Mouse (Mus musculus): Measurements from ENCODE around the gene Slc50a1.

The Slc50a1 gene

DNA sequence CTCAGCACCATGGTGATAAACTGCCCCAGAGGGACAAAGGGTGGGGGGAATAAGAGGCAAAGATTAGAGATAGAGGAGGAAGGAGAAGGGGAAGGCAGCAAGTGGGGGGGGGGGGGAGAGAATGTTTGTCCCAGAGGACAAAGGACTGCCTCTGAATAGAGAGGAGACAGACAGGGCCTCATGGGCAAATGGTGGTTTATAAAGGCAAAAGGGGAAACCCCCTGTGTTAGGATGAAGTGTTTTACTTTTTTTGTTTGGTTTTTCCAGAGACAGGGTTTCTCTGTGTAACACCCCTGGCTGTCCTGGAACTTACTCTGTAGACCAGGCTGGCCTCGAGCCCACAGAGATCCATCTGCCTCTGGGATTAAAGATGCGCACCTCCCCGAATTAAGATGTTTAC, 10.2 kb downstream of the Slc50a1 start:
- no peak for DNase-seq

DNA sequence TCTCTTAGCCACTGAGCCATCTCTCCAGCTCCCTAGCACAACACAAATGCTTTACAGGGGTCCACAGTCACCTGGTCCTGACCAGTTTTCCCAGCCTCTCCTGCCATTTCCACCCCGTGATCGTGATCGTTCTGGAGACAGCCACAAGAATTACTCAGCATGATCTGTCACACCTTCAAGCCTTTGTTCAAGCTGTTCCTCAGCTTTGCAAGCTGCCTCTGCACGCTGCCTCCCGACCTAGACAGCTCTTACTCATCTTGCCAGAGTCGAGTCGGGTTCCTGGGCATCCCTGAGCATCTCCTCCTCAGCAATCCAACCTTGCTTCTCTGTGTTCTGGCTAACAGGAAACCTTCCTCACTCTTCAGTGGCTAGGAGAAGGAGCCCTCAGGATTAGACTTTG, 11.3 kb downstream of the Slc50a1 start, which contains the start of gene Dpm3:
Gene Dpm3, plus strand, starts transcription at position 283 of the 400 bp plus-strand sequence.
- no peak for DNase-seq

DNA sequence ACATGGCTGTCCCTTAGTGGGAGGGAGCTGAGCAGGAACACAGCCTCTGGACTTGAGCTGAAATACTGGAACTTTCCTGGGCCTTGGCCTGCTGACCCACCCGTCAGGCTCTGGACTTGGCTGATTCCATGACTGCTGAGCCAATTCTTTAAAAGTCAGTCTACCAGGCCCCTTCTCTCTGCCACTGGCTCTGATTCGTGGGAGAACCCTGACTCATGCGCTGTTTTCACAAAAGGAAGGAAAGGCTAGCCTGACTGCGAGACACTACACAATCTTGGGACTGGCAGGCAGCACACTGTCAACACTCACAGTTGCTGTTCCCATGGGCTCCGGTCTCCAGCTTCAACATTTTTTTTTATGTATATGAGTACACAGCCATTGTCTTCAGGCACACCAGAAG, 14.2 kb downstream of the Slc50a1 start:
- DNase-seq = no peak

DNA sequence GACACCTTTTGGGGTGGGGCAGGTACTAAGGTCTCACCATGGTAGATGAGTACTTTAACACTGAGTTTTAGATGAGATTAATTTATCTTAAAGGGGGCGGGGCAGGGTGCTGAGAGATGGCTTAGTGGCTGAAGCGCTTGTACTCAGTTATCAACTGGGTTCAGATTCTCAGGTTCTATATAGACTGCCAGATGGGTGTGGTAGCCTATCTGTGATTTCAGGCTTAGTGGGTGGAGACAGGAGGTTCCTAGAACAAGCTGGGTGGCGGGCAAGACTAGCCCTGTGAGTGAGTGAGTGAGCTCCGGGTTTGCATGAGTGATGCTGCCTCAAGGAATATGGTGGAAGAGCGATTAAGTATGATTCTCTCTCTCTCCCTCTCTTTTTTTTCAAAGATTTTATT, 15.4 kb downstream of the Slc50a1 start:
- no peak for DNase-seq

DNA sequence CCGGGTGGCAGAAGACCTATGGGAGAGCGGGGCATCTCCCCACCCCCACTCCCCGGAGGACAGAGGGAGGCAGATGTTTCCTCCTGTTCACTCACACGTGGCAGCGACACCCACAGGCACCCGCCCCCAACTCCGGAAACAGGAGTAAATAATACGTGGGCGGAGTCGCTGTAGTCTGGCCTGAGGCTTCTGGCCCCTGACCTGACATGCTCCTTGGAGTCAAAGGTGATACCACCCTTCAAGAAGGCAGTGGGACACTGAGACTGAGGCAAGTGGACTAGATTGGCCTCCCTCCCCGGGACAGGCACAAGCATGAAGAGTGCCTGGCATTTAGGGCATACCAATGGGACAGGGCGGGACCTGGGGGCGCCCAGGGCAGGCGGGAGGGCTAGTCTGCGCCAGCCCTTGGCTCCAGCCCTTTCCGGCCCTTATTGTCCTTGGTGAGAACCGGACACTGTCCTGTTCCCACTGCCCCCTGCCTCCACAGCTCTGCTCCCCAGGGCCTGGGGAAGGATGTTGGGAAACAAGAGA, 18.9 kb downstream of the Slc50a1 start:
- DNase-seq = peak; percentile 70 to 80

DNA sequence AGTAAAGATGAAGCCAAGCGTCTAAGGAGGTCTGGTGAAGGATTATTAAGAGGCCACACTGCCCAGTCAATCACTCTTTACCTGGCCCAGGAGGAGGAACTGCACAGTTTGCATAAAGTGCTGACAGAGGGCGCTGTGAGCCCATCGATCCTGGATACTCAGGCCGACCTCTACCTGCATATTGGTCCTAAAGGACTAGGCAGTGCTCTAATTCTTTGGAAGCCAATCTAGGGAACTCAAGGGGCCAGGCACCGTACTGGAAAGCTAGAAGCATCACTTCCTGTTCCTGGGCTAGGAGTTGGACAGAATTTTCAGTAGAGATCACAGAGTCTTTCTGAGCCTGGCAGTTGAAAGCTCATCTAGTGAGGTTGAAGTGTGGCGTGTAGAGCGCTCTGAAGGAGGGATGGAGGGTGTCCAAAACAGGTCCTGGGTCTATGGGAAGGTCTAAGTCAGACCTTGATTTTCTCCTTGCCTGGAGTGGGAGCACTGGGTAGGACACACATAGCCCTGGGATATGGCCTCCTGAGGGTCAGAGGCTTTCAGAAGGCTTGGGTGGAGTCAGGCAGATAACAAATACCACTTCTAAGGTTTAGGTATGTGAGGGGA, 19.8 kb downstream of the Slc50a1 start:
- DNase-seq = peak; percentile 41 to 56

DNA sequence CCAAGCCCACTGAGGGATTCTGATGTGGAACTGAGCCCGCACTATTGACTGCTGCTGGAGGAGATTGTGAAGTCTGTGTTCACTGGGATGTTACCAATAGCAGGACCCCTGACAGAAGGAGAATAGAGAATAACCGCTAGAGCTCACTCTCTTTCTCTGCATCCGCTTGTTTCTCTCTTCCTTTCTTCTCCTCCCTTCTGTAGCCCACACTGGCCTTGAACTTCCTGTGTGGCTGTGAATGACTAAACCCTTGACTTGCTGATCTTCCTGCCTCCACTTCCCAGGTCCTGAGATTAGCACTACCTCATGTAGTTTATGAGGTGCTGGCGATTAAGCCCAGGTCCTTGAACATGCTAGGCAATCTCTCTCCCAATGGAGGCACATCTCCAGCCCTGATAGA, 22.9 kb downstream of the Slc50a1 start:
- no peak for DNase-seq

DNA sequence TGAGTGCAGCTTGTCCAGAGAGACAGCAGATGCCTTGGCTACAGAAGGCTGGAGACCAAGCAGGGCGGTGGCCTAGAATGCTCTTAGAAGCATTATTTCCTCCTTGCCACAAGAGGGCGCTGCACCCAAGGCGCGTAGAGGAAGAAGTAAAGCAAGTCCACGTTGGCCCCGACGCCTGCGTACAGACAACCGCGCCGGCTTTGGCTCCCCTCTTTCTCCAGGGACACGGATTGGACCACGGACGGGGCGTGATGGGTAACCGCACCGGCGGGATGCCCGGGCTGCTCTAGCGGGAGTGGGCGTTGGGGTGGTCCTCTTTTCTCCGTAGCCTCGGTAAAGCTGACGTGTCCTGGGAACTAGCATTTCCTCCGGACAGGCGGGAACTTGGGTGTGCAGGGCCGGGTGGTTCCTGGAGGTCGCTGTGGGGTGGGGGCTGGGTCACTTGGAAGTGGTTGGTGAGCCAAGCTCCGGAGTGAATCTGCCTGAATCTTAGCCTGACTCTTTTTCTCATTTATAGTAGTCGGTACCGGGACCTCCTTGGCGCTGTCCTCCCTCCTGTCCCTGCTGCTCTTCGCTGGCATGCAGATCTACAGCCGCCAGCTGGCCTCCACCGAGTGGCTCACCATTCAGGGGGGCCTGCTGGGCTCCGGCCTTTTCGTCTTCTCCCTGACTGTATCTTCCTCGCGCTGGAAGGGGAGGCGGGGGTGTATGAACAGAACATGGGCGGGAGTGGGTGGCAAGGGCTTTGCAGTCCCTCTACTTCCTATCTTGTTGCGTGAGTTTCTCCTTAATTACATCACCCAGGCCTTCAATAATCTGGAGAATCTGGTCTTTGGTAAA, 23.9 kb downstream of the Slc50a1 start, which contains the start of gene Trim46:
Gene Trim46, minus strand, starts transcription at position 49 of the 840 bp plus-strand sequence.
- DNase-seq = peak; percentile 73 to 75

DNA sequence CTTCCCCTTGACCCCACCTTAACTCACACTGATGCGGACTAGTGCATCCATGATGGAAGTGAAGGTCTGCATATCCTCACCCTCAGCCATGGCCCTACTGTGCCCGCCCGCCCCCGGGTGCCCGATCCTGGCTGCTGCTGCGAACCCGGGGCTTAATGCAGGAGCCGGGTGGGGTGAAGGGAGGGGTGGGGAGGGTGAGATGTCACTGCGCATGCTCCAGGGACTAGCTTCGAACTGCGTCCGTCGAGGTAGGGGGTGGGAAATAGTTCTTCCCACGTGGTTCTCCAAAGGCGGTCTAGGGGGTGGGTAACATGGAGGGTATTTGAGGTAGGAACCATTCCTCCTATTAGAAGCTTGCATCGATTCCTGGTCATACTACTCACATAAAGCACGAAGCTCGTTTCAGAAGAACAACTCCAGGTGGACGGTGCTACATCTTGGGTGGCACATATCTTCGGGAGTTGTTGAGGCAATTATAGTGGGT, 24.6 kb downstream of the Slc50a1 start, which contains the start of gene Krtcap2:
Gene Krtcap2, plus strand, starts transcription at position 279 of the 484 bp plus-strand sequence.
- peak in 1 of 2 experiments; percentile 47 for DNase-seq

DNA sequence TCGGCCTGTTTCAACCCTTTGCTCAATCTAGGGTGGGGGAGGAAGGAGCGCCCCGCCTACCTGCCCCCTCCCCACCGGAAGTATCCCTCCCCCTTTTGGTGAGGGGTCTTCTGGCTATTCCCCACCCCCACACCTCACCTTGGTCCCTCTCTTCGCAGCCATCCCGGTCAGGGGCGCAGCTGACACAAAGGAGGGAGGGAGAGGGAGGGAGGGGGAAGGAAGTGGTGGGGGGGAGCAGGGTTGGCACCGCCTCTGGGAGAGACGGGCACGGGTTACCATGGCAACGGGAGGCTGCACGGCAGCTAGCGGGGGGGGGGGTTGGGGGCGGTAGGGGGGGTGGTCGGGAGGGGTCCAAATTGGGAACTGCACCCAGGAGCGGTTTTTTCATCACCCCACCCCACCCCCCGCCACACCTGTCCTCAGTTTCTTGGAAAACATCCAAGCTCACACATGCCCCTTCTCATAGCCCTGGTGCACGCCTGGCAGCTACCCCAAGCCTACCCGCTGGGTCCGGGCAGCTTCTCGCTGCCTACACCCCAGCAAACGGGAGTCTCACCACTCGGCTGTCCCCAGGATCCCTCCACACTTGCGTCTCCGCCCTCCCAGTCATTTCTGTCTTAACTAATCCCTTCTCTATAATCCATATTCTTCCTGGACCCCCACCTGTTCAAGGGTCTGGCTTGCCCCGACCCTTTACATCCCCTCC, 25.2 kb downstream of the Slc50a1 start:
- peak; percentile 32 to 56 for DNase-seq

DNA sequence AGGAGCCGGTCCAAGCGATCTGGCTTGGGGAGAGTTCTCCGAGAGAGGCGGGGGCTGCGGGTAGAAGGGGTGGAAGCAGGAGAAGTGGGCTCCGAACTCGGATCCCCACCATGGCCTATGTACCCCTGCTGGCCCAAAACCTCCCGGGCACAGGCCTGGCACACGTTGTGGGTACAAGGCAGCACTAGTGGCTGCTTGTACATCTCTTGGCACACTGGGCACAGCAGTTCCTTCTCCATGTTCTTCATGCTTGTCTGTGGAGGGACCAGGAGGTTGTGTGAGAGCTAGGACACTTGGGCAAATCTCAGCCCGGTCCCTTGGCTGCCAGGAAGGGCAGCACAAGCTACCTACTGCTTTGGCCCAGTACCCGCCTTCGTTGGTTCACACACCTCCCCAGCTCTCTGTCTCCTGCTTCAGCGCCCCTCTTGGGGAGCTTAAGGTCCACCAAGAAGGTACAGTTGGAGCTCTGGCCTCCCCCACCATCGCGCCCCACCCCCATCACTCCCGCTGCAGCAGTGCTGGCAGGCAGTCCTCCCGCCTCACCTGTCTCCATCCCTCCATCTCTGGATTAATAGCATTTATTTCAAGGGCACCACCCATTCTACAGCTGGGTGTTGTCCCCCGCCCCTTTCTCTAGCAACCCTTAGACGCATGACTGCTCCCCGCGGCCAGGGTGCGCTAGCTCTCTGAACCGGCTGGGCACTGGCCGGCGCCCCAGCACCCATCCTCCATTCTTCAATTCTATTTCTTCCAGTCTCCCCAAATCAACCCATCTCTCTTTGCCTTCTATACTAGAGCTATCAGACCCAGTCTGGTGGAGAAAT, 26.0 kb downstream of the Slc50a1 start:
- DNase-seq = no peak

DNA sequence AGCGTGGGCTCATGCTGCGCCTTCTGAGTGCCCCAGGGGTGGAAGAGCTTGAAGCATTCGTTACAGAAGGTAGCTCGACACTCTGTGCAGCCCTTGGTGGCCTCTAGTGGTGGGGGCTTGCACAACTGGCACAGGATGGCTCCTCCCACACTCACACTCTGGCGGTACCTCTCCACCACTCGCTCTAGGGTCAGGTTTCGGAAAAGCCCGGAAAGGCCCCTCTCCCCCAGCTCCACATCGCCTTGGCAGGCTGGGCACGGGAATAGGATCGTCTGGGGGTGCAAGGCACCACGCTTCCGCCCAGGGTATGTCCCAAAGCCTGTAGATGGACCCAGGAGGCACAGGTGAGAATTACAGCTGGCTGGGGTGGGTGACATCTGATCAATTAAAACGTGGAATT, 26.8 kb downstream of the Slc50a1 start:
- peak; percentile 67 to 77 for DNase-seq

DNA sequence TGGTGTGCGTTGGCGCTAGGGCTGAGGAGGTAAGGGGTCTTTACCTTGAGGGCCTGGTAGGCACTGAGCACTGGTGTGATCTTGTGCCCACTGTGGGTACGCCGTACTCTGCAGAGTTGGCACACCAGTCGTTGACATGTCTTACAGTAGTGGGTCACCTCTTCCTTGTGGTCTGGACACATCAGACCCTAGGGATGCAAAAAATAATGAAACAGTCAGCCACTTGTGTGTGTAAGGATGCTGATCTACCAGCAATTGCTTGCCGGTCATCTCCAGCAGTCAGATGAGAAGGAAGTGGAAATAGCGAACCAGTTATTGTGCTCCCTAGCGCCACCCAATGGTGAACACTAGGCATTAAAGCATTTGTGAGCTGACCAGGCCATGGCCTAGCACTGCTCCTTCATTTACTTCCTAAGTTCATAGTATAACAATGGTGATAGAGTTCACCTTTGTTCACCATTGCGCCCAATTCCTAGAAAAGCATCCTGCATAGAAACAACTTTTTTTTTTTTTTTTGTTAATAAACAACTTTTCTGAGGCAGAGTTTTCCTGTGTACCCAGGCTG, 28.0 kb downstream of the Slc50a1 start:
- DNase-seq = no peak

DNA sequence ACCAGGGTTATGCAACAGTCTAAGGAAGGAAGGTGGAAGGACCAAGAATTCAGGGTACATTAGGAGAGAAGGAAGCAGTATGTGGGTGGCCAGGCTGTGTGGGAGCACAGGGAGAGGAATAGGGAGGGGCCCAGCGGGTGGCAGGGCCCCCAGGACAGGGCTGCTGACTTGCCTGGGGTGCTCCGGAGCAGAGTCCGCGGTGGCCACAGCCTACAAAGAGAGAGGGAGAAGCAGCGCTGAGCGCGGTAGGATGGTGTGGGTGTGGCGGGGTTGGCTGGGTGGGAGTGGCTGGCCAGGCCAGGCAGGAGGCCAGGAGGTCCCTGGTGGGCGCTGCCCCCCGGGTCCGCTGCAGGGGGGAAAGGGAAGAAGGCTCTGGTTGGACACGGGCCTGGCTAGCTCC, 31.9 kb downstream of the Slc50a1 start:
- no peak for DNase-seq

DNA sequence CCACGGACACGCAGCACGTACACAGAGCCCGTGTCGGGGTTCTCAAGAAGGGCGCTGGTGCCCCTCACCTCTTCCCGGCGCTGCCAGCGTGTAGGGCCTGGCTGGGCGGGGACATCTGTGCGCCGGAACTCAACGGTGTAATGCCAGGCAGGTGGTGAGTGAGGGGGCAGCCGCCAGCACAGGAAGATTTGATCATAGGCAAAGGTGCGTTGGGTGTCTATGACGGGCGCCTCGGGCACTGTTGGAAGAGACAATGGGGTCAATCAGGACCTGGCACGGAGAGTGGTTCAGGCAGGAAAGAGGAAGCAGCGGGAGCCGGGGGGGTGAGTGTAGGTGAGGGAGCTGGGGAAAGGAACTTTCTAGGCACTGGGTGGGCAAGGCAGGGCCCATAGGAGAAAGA, 32.7 kb downstream of the Slc50a1 start:
- DNase-seq = no peak

DNA sequence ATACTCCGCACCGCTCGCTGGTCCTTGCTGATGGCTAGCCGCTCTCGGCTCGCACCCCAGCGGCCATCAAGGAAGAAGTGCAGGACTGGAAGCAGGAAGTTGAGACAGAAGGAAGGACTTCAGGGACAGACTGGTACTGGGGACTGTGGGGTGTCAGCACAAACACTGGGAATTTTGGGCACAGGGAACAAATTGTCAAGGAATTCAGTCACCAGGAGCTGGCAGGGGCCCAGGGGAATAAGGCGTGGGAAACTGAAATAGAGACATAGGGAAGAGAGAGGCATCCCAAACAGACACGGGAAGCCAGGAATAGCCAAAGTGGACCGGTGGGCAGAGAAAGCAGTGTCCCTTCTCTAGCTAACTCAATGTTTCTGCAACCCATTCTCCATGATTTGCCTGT, 33.9 kb downstream of the Slc50a1 start:
- DNase-seq = no peak

DNA sequence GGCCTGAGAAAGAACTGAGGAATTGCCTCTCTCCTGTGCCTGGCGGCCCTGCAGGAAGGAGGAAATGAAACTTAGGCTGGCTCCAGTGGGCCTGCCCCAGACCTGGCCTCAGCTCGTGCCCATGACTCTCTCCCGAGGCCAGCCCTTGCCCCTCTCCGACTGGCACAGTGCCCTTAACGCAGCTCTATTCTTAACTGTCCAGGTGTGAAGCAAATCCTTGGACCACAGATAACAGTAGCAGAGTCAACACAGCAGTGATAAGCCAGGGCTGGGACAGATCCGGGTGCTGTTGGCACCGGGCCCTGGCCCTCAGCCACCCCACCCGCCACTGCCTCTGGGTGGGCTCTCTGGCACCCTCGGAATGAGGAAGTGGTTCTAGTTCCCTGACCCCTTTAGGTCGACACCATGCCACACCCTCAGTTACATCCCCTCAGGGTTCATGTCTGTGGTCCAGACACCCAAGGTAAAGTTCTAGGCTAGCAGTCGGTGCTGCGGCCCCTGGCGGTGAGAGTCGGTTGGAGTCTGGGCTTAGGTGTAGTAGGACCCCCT, 36.7 kb downstream of the Slc50a1 start:
- DNase-seq = no peak

DNA sequence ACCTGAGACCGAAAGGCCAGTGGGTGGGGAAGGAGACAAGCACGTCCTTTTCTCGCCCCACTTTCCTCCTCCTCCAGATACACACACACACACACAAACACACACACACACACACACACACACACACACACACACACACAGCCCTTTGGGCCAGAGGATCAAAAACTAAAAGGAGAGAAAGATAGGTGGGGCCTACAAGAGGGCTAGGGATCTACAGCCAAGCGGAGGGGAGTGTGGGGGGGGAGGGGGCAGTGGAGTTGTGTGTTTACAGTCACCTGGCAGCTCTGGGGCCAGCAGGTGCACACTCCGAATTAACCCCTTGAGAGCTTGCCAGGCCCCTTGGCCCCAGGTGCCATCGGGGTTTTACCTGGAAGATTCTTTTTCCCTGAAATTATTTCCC, 37.8 kb downstream of the Slc50a1 start:
- DNase-seq = no peak

DNA sequence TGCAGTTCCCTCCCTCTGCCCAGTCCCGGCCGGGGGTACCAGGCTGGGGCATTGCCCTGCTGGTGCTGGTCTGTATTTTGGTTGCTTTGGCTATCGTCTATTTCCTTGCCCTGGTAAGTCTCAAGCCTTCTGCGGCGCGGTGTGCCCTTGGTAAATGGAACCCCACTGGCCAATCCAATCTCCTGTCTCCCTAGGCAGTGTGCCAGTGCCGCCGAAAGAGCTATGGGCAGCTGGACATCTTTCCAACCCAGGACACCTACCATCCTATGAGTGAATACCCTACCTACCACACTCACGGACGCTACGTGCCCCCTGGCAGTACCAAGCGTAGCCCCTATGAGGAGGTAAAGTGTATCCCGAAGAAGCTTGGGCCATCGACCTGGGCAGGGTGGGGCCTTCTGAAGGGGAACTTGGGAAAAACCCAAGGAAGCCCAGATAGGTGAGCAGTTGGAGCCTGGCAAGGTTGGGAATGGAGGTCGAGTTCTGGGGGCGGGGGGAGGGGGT, 38.5 kb downstream of the Slc50a1 start:
- DNase-seq = no peak

DNA sequence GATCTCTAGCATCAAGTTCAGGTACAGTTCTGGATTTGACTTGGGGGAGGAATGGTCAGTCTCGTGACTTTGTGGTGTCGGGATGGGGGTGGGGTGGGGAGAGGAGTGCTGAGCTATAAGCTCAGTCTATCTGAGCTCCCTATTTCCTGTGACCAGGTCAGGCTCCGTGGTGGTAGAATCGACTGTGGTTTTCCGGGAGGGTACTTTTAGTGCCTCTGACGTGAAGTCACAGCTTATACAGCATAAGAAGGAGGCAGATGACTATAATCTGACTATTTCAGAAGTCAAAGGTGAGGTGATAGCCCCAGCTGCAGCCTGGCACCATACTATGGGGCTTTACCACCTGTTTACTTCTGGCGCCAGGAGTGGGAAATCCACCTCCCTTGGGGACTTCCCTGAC, 39.0 kb downstream of the Slc50a1 start:
- no peak for DNase-seq

DNA sequence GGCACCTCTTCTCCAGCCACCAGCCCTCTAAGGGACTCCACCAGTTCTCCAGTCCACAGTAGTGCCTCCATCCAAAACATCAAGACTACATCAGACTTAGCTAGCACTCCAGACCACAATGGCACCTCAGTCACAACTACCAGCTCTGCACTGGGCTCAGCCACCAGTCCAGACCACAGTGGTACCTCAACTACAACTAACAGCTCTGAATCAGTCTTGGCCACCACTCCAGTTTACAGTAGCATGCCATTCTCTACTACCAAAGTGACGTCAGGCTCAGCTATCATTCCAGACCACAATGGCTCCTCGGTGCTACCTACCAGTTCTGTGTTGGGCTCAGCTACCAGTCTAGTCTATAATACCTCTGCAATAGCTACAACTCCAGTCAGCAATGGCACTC, 39.8 kb downstream of the Slc50a1 start:
- no peak for DNase-seq
